Mouse (Mus musculus) embryonic facial prominence, embryonic 11.5 days (tissue): ENCODE measurements around the gene Gm45799. TPM values are rescaled to one million over a fixed set of nuclear protein-coding genes. Genes with fewer than 3 reads are reported as not detected.
A peak's percentile ranks its signal among the peaks of the same experiment; 100 is the strongest.

Source experiments
- ATAC-seq: fragments of 200-750 bp; cut with Nextera tagmentation; replicated peaks from 2 replicates; pipeline ENCODE4 v1.8.0; 2017; ENCODE audit warnings: low read depth; ENCODE audit not compliant: insufficient number of reproducible peaks, low FRiP score, low TSS enrichment
- DNase-seq: peaks from one replicate; pipeline ENCODE4 v3.0.0-alpha.2; 2015; ENCODE audit warnings: low spot score
- H3K27ac ChIP-seq: fragments of 300-500 bp; sonication (generic); replicated peaks from 2 replicates; pipeline ENCODE4 v1.5.1; 2014; ENCODE audit warnings: mild to moderate bottlenecking, low read depth, low read length, control low read depth
- H3K27me3 ChIP-seq: fragments of 300-500 bp; sonication (generic); 2 replicates; pipeline ENCODE4 v1.6.1; 2014; ENCODE audit warnings: mild to moderate bottlenecking, low read length, moderate library complexity, mixed read lengths; ENCODE audit not compliant: control insufficient read depth, insufficient read depth
- H3K36me3 ChIP-seq: fragments of 300-500 bp; sonication (generic); replicated peaks from 2 replicates; pipeline ENCODE4 v1.6.1; 2014; ENCODE audit warnings: low read depth, mild to moderate bottlenecking, low read length, moderate library complexity, mixed read lengths; ENCODE audit not compliant: control insufficient read depth, insufficient read depth
- H3K4me1 ChIP-seq: fragments of 300-500 bp; sonication (generic); 2 replicates; pipeline ENCODE4 v1.6.1; 2014; ENCODE audit warnings: low read length, mixed read lengths; ENCODE audit not compliant: control insufficient read depth, insufficient read depth
- H3K4me2 ChIP-seq: fragments of 300-500 bp; sonication (generic); 2 replicates; pipeline ENCODE4 v1.6.1; 2014; ENCODE audit warnings: low read depth, mild to moderate bottlenecking, control low read depth, low read length, moderate library complexity
- H3K4me3 ChIP-seq: fragments of 300-500 bp; sonication (generic); 2 replicates; pipeline ENCODE4 v1.5.1; 2014; ENCODE audit warnings: low read depth, low read length, control low read depth
- H3K9ac ChIP-seq: fragments of 300-500 bp; sonication (generic); replicated peaks from 2 replicates; pipeline ENCODE4 v1.6.1; 2014; ENCODE audit warnings: mild to moderate bottlenecking, control low read depth, low read length
- H3K9me3 ChIP-seq: fragments of 300-500 bp; sonication (generic); replicated peaks from 2 replicates; pipeline ENCODE4 v1.6.1; 2016; ENCODE audit warnings: mild to moderate bottlenecking, low read length, inconsistent platforms, mixed read lengths; ENCODE audit not compliant: control insufficient read depth
- WGBS: fragments of 180-500 bp; shearing (Covaris S2); extraction: QIAGEN DNeasy Blood & Tissue Kit; methylation state at CpG from one replicate; pipeline ENCODE4 v1.1.7; 2014; 5-methylcytosine and 5-hydroxymethylcytosine counted together
- polyA plus RNA-seq: library from polyadenylated mRNA; unstranded; fragments of >200 nt; fragmentation: Nextera tagmentation; extraction: Ambion mirVana; gene quantifications from 2 replicates; pipeline ENCODE4 v1.2.1, GENCODE M21; 2014

The Gm45799 gene
- polyA plus RNA-seq, 1 experiment from 2014 or later = 7.7 TPM

- no peak overlapping the region for H3K4me3 ChIP-seq
- no peaks in the 10 kb centered on the region for H3K9me3 ChIP-seq
- H3K4me2 ChIP-seq = no peak overlapping the region; the same call in 1 of the 2 replicates
- DNase-seq (no peak), ATAC-seq (no peak)
- no peak overlapping the region for H3K9ac ChIP-seq
- H3K36me3 ChIP-seq = no peaks in the 10 kb centered on the region; the same call in 1 of the 2 replicates
- no peaks in the 10 kb centered on the region for H3K27me3 ChIP-seq
- no peak overlapping the region for H3K27ac ChIP-seq
- H3K4me1 ChIP-seq = no peaks in the 10 kb centered on the region; the same call in 1 of the 2 replicates
- 58% methylated on average over 9 of the region's 9 CpGs for WGBS
Measured at GRCm38 (mm10) chr7:105634272-105634920, 6.0 kb upstream of the Gm45799 start.

GRCm38 (mm10) chr7:105635726-105636125 lies 4.6 kb upstream of the Gm45799 start:
- no peak overlapping the region for H3K4me2 ChIP-seq
- no peak for DNase-seq
- no peaks in the 10 kb centered on the region; the same call in 1 of the 2 replicates for H3K36me3 ChIP-seq
- no peak for ATAC-seq
- no peak overlapping the region for H3K27ac ChIP-seq
- H3K4me3 ChIP-seq = no peak overlapping the region
- WGBS = 87% methylated on average over 2 of the region's 2 CpGs
- H3K27me3 ChIP-seq = no peaks in the 10 kb centered on the region
- no peak overlapping the region for H3K9ac ChIP-seq
- no peaks in the 10 kb centered on the region for H3K9me3 ChIP-seq
- H3K4me1 ChIP-seq = no peaks in the 10 kb centered on the region; the same call in 1 of the 2 replicates

GRCm38 (mm10) chr7:105638776-105639175 lies 1.6 kb upstream of the Gm45799 start:
- DNase-seq = no peak
- Histone ChIP-seq H3K27me3 (no peaks in the 10 kb centered on the region), H3K36me3 (peaks cover 2% of the 10 kb centered on the region; the same call in 1 of the 2 replicates), H3K4me1 (peaks cover 2% of the 10 kb centered on the region; the same call in 1 of the 2 replicates), H3K4me2 (no peak overlapping the region), H3K4me3 (no peak overlapping the region), H3K9ac (no peak overlapping the region), H3K27ac (no peak overlapping the region), H3K9me3 (no peaks in the 10 kb centered on the region)
- 97% methylated on average over 6 of the region's 6 CpGs for WGBS
- ATAC-seq = no peak

GRCm38 (mm10) chr7:105639304-105639703 lies 1.0 kb upstream of the Gm45799 start:
- DNase-seq (no peak), ATAC-seq (no peak)
- Histone ChIP-seq H3K27ac (no peak overlapping the region), H3K4me3 (peak overlapping the region; percentile 80), H3K27me3 (no peaks in the 10 kb centered on the region), H3K9ac (peak overlapping the region; percentile 84), H3K9me3 (no peaks in the 10 kb centered on the region), H3K4me2 (peak overlapping the region; percentile 87), H3K36me3 (peaks cover 2% of the 10 kb centered on the region; the same call in 1 of the 2 replicates), H3K4me1 (peaks cover 2% of the 10 kb centered on the region; the same call in 1 of the 2 replicates)
- 76% methylated on average over 9 of the region's 9 CpGs for WGBS

- peak within 1 kb of the TSS; percentile 47; the same call in 1 of the 2 replicates for H3K27ac ChIP-seq
- peaks cover 2% of the 10 kb centered on the region; the same call in 1 of the 2 replicates for H3K4me1 ChIP-seq
- peaks cover 2% of the 10 kb centered on the region; the same call in 1 of the 2 replicates for H3K36me3 ChIP-seq
- H3K4me2 ChIP-seq = peak within 1 kb of the TSS; percentile 91
- H3K9ac ChIP-seq = peak within 1 kb of the TSS; percentile 84
- DNase-seq = no peak
- H3K27me3 ChIP-seq = no peaks in the 10 kb centered on the region
- peak; percentile 5 for ATAC-seq
- WGBS = 7% methylated on average over 2 of the region's 2 CpGs
- H3K4me3 ChIP-seq = peak within 1 kb of the TSS; percentile 80
- no peaks in the 10 kb centered on the region for H3K9me3 ChIP-seq
Measured at GRCm38 (mm10) chr7:105639756-105640155, 596 bp upstream of the Gm45799 start, which contains the start of gene Timm10b. TSS of gene Timm10b (plus strand) at chr7:105640056.

DNA sequence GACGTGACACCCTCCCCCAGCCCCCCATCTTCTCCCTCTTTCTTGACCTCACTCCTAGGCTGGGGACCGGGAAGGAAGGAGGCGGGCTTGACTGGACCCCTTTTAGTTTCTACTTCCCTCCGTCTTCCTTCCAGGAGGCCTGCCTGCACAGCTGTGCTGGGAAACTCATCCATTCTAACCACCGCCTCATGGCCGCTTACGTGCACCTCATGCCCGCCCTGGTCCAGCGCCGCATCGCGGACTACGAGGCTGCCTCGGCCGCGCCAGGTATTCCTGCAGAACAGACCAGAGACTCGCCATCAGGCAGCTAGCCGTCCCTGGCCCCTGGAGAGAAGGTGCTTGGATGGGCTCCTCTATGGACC lies 523 bp downstream of the Gm45799 start:
- Histone ChIP-seq H3K9me3 (no peaks in the 10 kb centered on the region), H3K27me3 (no peaks in the 10 kb centered on the region), H3K27ac (peak overlapping the region; percentile 47; the same call in 1 of the 2 replicates), H3K36me3 (peaks cover 2% of the 10 kb centered on the region; the same call in 1 of the 2 replicates), H3K4me1 (peaks cover 2% of the 10 kb centered on the region; the same call in 1 of the 2 replicates), H3K9ac (peak overlapping the region; percentile 84), H3K4me3 (peak overlapping the region; percentile 80), H3K4me2 (peak overlapping the region; percentile 91)
- DNase-seq (no peak), ATAC-seq (no peak; the same call in none of the 2 replicates)
- under 1% methylated on average over 18 of the region's 18 CpGs for WGBS

GRCm38 (mm10) chr7:105641936-105642335 lies 1.6 kb downstream of the Gm45799 start:
- Histone ChIP-seq H3K4me3 (no peak overlapping the region), H3K9me3 (no peaks in the 10 kb centered on the region), H3K27me3 (no peaks in the 10 kb centered on the region), H3K4me2 (no peak overlapping the region), H3K36me3 (peaks cover 2% of the 10 kb centered on the region; the same call in 1 of the 2 replicates), H3K4me1 (peaks cover 2% of the 10 kb centered on the region; the same call in 1 of the 2 replicates), H3K27ac (no peak overlapping the region), H3K9ac (no peak overlapping the region)
- DNase-seq = no peak
- WGBS = 69% methylated on average over 3 of the region's 3 CpGs
- ATAC-seq = no peak
